Mouse (Mus musculus) liver, embryonic 14.5 days (tissue): ENCODE results near the gene Eva1c. TPM values are rescaled to one million over a fixed set of nuclear protein-coding genes. Genes with fewer than 3 reads are reported as not detected.

Experiments used
- ATAC-seq: fragments of 200-750 bp; cut with Nextera tagmentation; 2 replicates; pipeline ENCODE4 v1.8.0; 2017; ENCODE audit warnings: moderate number of reproducible peaks, mild to moderate bottlenecking, moderate library complexity; ENCODE audit not compliant: insufficient read depth
- DNase-seq, 3 experiments: peaks; one replicate each; pipeline ENCODE4 v3.0.0-alpha.2; 2012 to 2013; ENCODE audit warnings: low read depth in 3 of 3, low spot score in 3 of 3
- H3K27ac ChIP-seq: fragments of 300-500 bp; sonication (generic); 2 replicates; pipeline ENCODE4 v1.5.1; 2014; ENCODE audit warnings: moderate library complexity, mild to moderate bottlenecking, control low read depth, inconsistent platforms
- H3K27me3 ChIP-seq: fragments of 300-500 bp; sonication (generic); 2 replicates; pipeline ENCODE4 v1.6.1; 2014; ENCODE audit warnings: mild to moderate bottlenecking, low read length, moderate library complexity; ENCODE audit not compliant: control insufficient read depth, insufficient read depth
- H3K36me3 ChIP-seq: fragments of 300-500 bp; sonication (generic); replicated peaks from 2 replicates; pipeline ENCODE4 v1.6.1; 2014; ENCODE audit warnings: low read depth; ENCODE audit not compliant: control insufficient read depth, insufficient read depth
- H3K4me1 ChIP-seq, 2 experiments: fragments of 200-500 bp in 1 of 2; fragments of 300-500 bp in 1 of 2; sonication (generic) in 1 of 2; replicated peaks; 2 replicates each; pipeline ENCODE4 v1.6.1; 2012 to 2014; ENCODE audit warnings: antibody characterized with exemption in 1 of 2, inconsistent platforms in 1 of 2, low read length in 1 of 2; ENCODE audit not compliant: control insufficient read depth in 2 of 2, insufficient read depth in 2 of 2
- H3K4me2 ChIP-seq: fragments of 300-500 bp; sonication (generic); 2 replicates; pipeline ENCODE4 v1.6.1; 2014; ENCODE audit warnings: low read depth, mild to moderate bottlenecking, control low read depth, moderate library complexity
- H3K4me3 ChIP-seq, 2 experiments: fragments of 200-500 bp in 1 of 2; fragments of 300-500 bp in 1 of 2; sonication (generic) in 1 of 2; 2 replicates each; pipeline ENCODE4 v1.5.1; 2012 to 2014; ENCODE audit warnings: low read depth in 2 of 2, low read length in 2 of 2, mild to moderate bottlenecking in 2 of 2, control low read depth in 1 of 2, inconsistent platforms in 1 of 2, moderate library complexity in 1 of 2; ENCODE audit not compliant: insufficient read depth in 1 of 2
- H3K9ac ChIP-seq: fragments of 300-500 bp; sonication (generic); replicated peaks from 2 replicates; pipeline ENCODE4 v1.6.1; 2014; ENCODE audit warnings: mild to moderate bottlenecking, control low read depth, moderate library complexity
- H3K9me3 ChIP-seq: fragments of 300-500 bp; sonication (generic); 2 replicates; pipeline ENCODE4 v1.6.1; 2016; ENCODE audit warnings: low read length, mixed read lengths; ENCODE audit not compliant: control insufficient read depth
- CTCF ChIP-seq: IDR thresholded peaks from 2 replicates; pipeline ENCODE4 v1.5.1; 2016; ENCODE audit warnings: antibody characterized with exemption, low read depth, control low read depth
- EP300 ChIP-seq: IDR thresholded peaks from 2 replicates; pipeline ENCODE4 v1.6.1; 2016; ENCODE audit warnings: antibody characterized with exemption, low read depth
- WGBS: fragments of 180-500 bp; shearing (Covaris S2); extraction: QIAGEN DNeasy Blood & Tissue Kit; methylation state at CpG from one replicate; pipeline ENCODE4 v1.1.7; 2014; ENCODE audit not compliant: insufficient replicate concordance; 5-methylcytosine and 5-hydroxymethylcytosine counted together
- polyA plus RNA-seq, 2 experiments: library from polyadenylated mRNA; depleted of rRNA in 1 of 2; stranded (reverse) in 1 of 2; unstranded in 1 of 2; fragments of >200 nt; fragmentation: Nextera tagmentation in 1 of 2; extraction: Ambion mirVana in 1 of 2; gene quantifications; 2 replicates each; pipeline versions ENCODE4 v1.2.1 to v1.2.3; 2012 to 2014

Gene Eva1c
- polyA plus RNA-seq, 2 experiments: 0.11 to 0.23 TPM

- H3K9ac ChIP-seq: no peak overlapping the region
- no peak overlapping the region for H3K4me3 ChIP-seq
- TF ChIP-seq CTCF: no peak
- ATAC-seq (no peak), DNase-seq (no peak)
- H3K4me1 ChIP-seq: no peaks in the 10 kb centered on the region
- no peak overlapping the region for H3K27ac ChIP-seq
- 54% methylated on average over 8 of the region's 8 CpGs for WGBS
- no peak overlapping the region for H3K4me2 ChIP-seq
- no peaks in the 10 kb centered on the region for H3K9me3 ChIP-seq
- no peaks in the 10 kb centered on the region for H3K36me3 ChIP-seq
- no peaks in the 10 kb centered on the region for H3K27me3 ChIP-seq
These were observed 65.6 kb downstream of the Eva1c start for GRCm38 (mm10) chr16:90892081-90892480.

GRCm38 (mm10) chr16:90893019-90893418, 66.5 kb downstream of the Eva1c start:
- 80% methylated on average over 7 of the region's 7 CpGs for WGBS
- Histone ChIP-seq H3K4me1 (no peaks in the 10 kb centered on the region), H3K36me3 (no peaks in the 10 kb centered on the region), H3K9ac (no peak overlapping the region), H3K27ac (no peak overlapping the region), H3K27me3 (no peaks in the 10 kb centered on the region), H3K4me2 (no peak overlapping the region), H3K9me3 (no peaks in the 10 kb centered on the region), H3K4me3 (no peak overlapping the region)
- DNase-seq (no peak), ATAC-seq (no peak)
- TF ChIP-seq EP300: no peak
- TF ChIP-seq CTCF: no peak

GRCm38 (mm10) chr16:90893792-90894191, 67.3 kb downstream of the Eva1c start:
- H3K4me1 ChIP-seq: no peaks in the 10 kb centered on the region
- H3K27ac ChIP-seq: no peak overlapping the region
- no peaks in the 10 kb centered on the region for H3K9me3 ChIP-seq
- no peak for ATAC-seq
- DNase-seq: no peak
- H3K4me3 ChIP-seq: no peak overlapping the region
- no peak overlapping the region for H3K4me2 ChIP-seq
- H3K36me3 ChIP-seq: no peaks in the 10 kb centered on the region
- 50% methylated on average over 9 of the region's 9 CpGs for WGBS
- H3K27me3 ChIP-seq: no peaks in the 10 kb centered on the region
- TF ChIP-seq EP300 (no peak), CTCF (no peak)
- H3K9ac ChIP-seq: no peak overlapping the region

DNA sequence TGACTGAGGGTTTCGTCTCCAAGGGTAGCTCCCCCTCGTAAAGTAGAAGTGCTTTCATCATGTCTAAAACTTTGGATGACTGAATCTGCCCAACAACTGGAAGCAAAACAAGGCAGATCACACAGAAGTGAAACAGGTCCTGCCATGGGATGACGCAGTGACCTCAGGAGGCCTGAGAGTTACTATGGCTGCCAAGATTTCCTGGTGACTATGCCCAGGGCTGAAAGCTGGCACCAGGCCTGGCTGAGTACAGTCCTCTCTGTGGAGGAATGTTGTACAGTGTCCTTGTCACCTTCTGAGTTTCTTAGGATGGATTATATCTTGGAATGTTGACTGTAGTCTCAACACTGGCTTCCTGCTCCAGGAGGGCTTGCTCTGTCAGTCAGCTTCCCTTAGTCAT, 71.1 kb downstream of the Eva1c start:
- 56% methylated on average over 3 of the region's 3 CpGs for WGBS
- DNase-seq: no peak
- H3K4me2 ChIP-seq: no peak overlapping the region

DNA sequence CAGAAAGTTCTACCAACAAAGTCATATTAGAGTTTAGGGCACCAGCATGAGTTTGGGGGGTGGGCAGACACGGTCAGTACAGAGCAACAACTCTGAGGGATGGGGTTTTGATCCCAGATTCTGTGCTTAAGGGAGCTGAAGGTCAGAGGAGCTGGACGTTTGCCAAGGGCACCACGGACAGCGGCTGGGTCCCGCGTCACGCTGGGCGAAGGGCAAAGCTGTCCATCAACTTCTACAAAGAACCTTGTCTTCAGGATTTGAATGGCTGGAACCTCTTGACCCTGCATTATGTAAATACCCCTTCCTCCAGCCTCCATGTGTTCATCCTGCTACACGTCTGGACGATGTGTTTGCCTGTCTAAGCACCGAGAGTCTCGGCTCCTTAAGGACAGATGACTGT, 73.0 kb downstream of the Eva1c start:
- ATAC-seq (no peak), DNase-seq (no peak)
- Histone ChIP-seq H3K27ac (no peak overlapping the region), H3K9me3 (no peaks in the 10 kb centered on the region), H3K36me3 (no peaks in the 10 kb centered on the region), H3K9ac (no peak overlapping the region), H3K4me3 (no peak overlapping the region), H3K4me2 (no peak overlapping the region), H3K4me1 (no peaks in the 10 kb centered on the region), H3K27me3 (no peaks in the 10 kb centered on the region)
- TF ChIP-seq CTCF (no peak), EP300 (no peak)
- WGBS: 59% methylated on average over 12 of the region's 12 CpGs

More for the DNA sequence above, 71.1 kb downstream of the Eva1c start:
- Histone ChIP-seq H3K4me1 (no peaks in the 10 kb centered on the region), H3K27ac (no peak overlapping the region), H3K9ac (no peak overlapping the region), H3K27me3 (no peaks in the 10 kb centered on the region), H3K36me3 (no peaks in the 10 kb centered on the region), H3K9me3 (no peaks in the 10 kb centered on the region), H3K4me3 (no peak overlapping the region)
- ATAC-seq: no peak
- TF ChIP-seq CTCF (no peak), EP300 (no peak)
